In genomic region chr2:92487791-92488190, GRCm38 (mm10) we compare ENCODE assay signal across 26 mouse cellular contexts.
"Had no signal": no experiment of that assay in that cellular context is flagged by ENCODE, and none has a peak within 500 bp of the region (broad histone marks: within the 10 kb centered on the region; RNA-seq: fewer than 3 reads in every experiment).

No protein-coding gene starts in this region.

- H3K27ac ChIP-seq: embryonic facial prominence, embryonic 10.5 days; embryonic facial prominence, embryonic 12.5 days; embryonic facial prominence, embryonic 13.5 days; embryonic facial prominence, embryonic 15.5 days; forebrain, embryonic 10.5 days; forebrain, embryonic 12.5 days; forebrain, embryonic 13.5 days; forebrain, embryonic 15.5 days; gastrocnemius, adult 2 months had no signal

- H3K9ac ChIP-seq: embryonic facial prominence, embryonic 12.5 days; embryonic facial prominence, embryonic 13.5 days; embryonic facial prominence, embryonic 15.5 days; forebrain, embryonic 12.5 days; forebrain, embryonic 13.5 days; forebrain, embryonic 15.5 days had no signal

- DNase-seq: cerebellum, adult 2 months; cerebellum, adult 8-10 months; cerebellum, adult 9-10 months; cerebellum, adult 9-11 months; cerebellum, postnatal 10 days; cerebellum, postnatal 25 days; cerebellum, postnatal 36 days; embryo, embryonic 11 days; gastrocnemius, adult 2 months; gastrocnemius, postnatal 10 days; gastrocnemius, postnatal 14 days; gastrocnemius, postnatal 25 days; gastrocnemius, postnatal 36 days; heart, adult 18-20 months had no signal

- H3K4me2 ChIP-seq: embryonic facial prominence, embryonic 12.5 days; embryonic facial prominence, embryonic 13.5 days; embryonic facial prominence, embryonic 15.5 days; forebrain, embryonic 12.5 days; forebrain, embryonic 13.5 days; forebrain, embryonic 15.5 days; heart, embryonic 11.5 days had no signal

- ATAC-seq: forebrain, embryonic 13.5 days; forebrain, embryonic 14.5 days; forebrain, embryonic 15.5 days; forebrain, embryonic 16.5 days had no signal

- H3K9me3 ChIP-seq: embryonic facial prominence, embryonic 10.5 days; embryonic facial prominence, embryonic 12.5 days; embryonic facial prominence, embryonic 13.5 days; embryonic facial prominence, embryonic 15.5 days; forebrain, embryonic 10.5 days; forebrain, embryonic 12.5 days; forebrain, embryonic 13.5 days; forebrain, embryonic 15.5 days had no signal

- H3K36me3 ChIP-seq: embryonic facial prominence, embryonic 10.5 days; embryonic facial prominence, embryonic 12.5 days; embryonic facial prominence, embryonic 13.5 days; embryonic facial prominence, embryonic 15.5 days; forebrain, embryonic 10.5 days; forebrain, embryonic 12.5 days; forebrain, embryonic 15.5 days had no signal

- H3K4me3 ChIP-seq: embryonic facial prominence, embryonic 10.5 days; embryonic facial prominence, embryonic 12.5 days; embryonic facial prominence, embryonic 13.5 days; embryonic facial prominence, embryonic 15.5 days; erythroblast, embryonic 14.5 days; forebrain, embryonic 10.5 days; forebrain, embryonic 12.5 days; forebrain, embryonic 13.5 days; forebrain, embryonic 15.5 days; gastrocnemius, adult 2 months had no signal
